In genomic region chr3:104385587-104385986, GRCm38 (mm10) we compare ENCODE assay signal across 8 mouse cellular contexts.
DNase-seq lines count a peak whose midpoint lies in the region; ATAC-seq and TF ChIP-seq lines count a peak whose summit lies in the region.

No protein-coding gene starts in this region.

- TF ChIP-seq CTCF in brain, embryonic 14.5 days (IDR thresholded peaks at IDR 0.05; ENCODE audit: borderline replicate concordance, extremely low read depth, insufficient read depth, insufficient read length) = no peak
- TF ChIP-seq CTCF in heart, postnatal 0 days (IDR thresholded peaks at IDR 0.05; ENCODE audit: low read depth) = no peak

- no peak overlapping the region for H3K27ac ChIP-seq in forebrain, embryonic 14.5 days (ENCODE audit: low read depth, low read length)
- H3K27ac ChIP-seq in forebrain, embryonic 12.5 days = no peak overlapping the region
- peak overlapping the region; percentile 75 for H3K27ac ChIP-seq in heart, postnatal 0 days (ENCODE audit: low read depth)

- peaks cover 10% of the 10 kb centered on the region for H3K4me1 ChIP-seq in forebrain, embryonic 14.5 days (ENCODE audit: control insufficient read depth, insufficient read depth, low read length)
- peaks cover 12% of the 10 kb centered on the region; the same call in 1 of the 2 replicates for H3K4me1 ChIP-seq in forebrain, embryonic 12.5 days
- H3K4me1 ChIP-seq in heart, postnatal 0 days (ENCODE audit: control insufficient read depth, insufficient read depth) = peaks cover 35% of the 10 kb centered on the region

- no peaks in the 10 kb centered on the region for H3K9me3 ChIP-seq in forebrain, embryonic 14.5 days (replicated peaks; ENCODE audit: control insufficient read depth, low read length)
- no peaks in the 10 kb centered on the region for H3K9me3 ChIP-seq in forebrain, embryonic 12.5 days
- H3K9me3 ChIP-seq in heart, postnatal 0 days (replicated peaks; ENCODE audit: control insufficient read depth, low read length) = no peaks in the 10 kb centered on the region

- DNase-seq in forebrain, embryonic 14.5 days (ENCODE audit: low spot score) = peak; percentile 70
- DNase-seq in brain, embryonic 14.5 days (ENCODE audit: low read depth) = peak; percentile 82
- peak; percentile 94 for DNase-seq in heart, postnatal 0 days (ENCODE audit: low spot score)
- peak; percentile 63 for DNase-seq in lung, postnatal 14 days
- DNase-seq in adrenal gland, adult 2 months = no peak
- DNase-seq in natural killer cell, adult 2 months (ENCODE audit: low spot score in 2 of 2) = no peak
- no peak for DNase-seq in kidney, adult 8-10 months

- no peaks in the 10 kb centered on the region for H3K36me3 ChIP-seq in forebrain, embryonic 14.5 days (ENCODE audit: control insufficient read depth, insufficient read depth, low read length)
- H3K36me3 ChIP-seq in forebrain, embryonic 12.5 days (replicated peaks) = no peaks in the 10 kb centered on the region
- H3K36me3 ChIP-seq in heart, postnatal 0 days (replicated peaks; ENCODE audit: control insufficient read depth, insufficient read depth, low read length) = no peaks in the 10 kb centered on the region

- 63% methylated on average over 8 of the region's 8 CpGs for WGBS in forebrain, embryonic 14.5 days
- WGBS in forebrain, embryonic 12.5 days = 85% methylated on average over 8 of the region's 8 CpGs
- 20% methylated on average over 8 of the region's 8 CpGs for WGBS in heart, postnatal 0 days

- peak; percentile 77 for ATAC-seq in forebrain, embryonic 14.5 days
- ATAC-seq in forebrain, embryonic 12.5 days (ENCODE audit: low FRiP score) = no peak
- peak; percentile 96 for ATAC-seq in heart, postnatal 0 days (ENCODE audit: insufficient read depth, low read depth)

- TF ChIP-seq POLR2A in brain, embryonic 14.5 days (IDR thresholded peaks at IDR 0.05; ENCODE audit: borderline replicate concordance, extremely low read depth, insufficient read depth, insufficient read length, poor library complexity, severe bottlenecking) = no peak

- TF ChIP-seq EP300 in heart, postnatal 0 days (IDR thresholded peaks at IDR 0.05; ENCODE audit: low read depth) = peak; percentile 62; the same call in 1 of the 2 replicates

- H3K27me3 ChIP-seq in forebrain, embryonic 14.5 days (replicated peaks; ENCODE audit: control insufficient read depth, insufficient read depth, low read length) = no peaks in the 10 kb centered on the region
- no peaks in the 10 kb centered on the region for H3K27me3 ChIP-seq in forebrain, embryonic 12.5 days
- no peaks in the 10 kb centered on the region for H3K27me3 ChIP-seq in heart, postnatal 0 days (ENCODE audit: control insufficient read depth, insufficient read depth, low read length)

- no peak overlapping the region for H3K4me3 ChIP-seq in forebrain, embryonic 14.5 days (ENCODE audit: low read depth, low read length)
- no peak overlapping the region for H3K4me3 ChIP-seq in forebrain, embryonic 12.5 days (replicated peaks)
- no peak overlapping the region for H3K4me3 ChIP-seq in heart, postnatal 0 days (ENCODE audit: low read depth, low read length)

- H3K9ac ChIP-seq in forebrain, embryonic 14.5 days (ENCODE audit: low read length) = no peak overlapping the region
- H3K9ac ChIP-seq in forebrain, embryonic 12.5 days = no peak overlapping the region
- H3K9ac ChIP-seq in heart, postnatal 0 days (replicated peaks; ENCODE audit: low read depth, low read length) = no peak overlapping the region

- no peak overlapping the region for H3K4me2 ChIP-seq in forebrain, embryonic 14.5 days (ENCODE audit: low read length)
- H3K4me2 ChIP-seq in forebrain, embryonic 12.5 days = no peak overlapping the region
- peak overlapping the region; percentile 10; the same call in 1 of the 2 replicates for H3K4me2 ChIP-seq in heart, postnatal 0 days (ENCODE audit: low read depth, low read length)

Comparison
In these comparisons a context has a peak if more than half of its experiments do, and no peak if none do; other contexts are left out.
1. DNase-seq: peak in forebrain, embryonic 14.5 days (single experiment), brain, embryonic 14.5 days (single experiment), heart, postnatal 0 days (single experiment) and lung, postnatal 14 days (single experiment); none in adrenal gland, adult 2 months (single experiment), natural killer cell, adult 2 months (0 of 2) and kidney, adult 8-10 months (0 of 2).